Mouse (Mus musculus) testis, adult 2 months (tissue): Measurements from ENCODE around the gene Tmem211.

Experiments
- CTCF ChIP-seq: fragments of 200-500 bp; IDR thresholded peaks from 2 replicates; pipeline ENCODE4 v1.5.1; 2012; ENCODE audit warnings: low read depth, mild to moderate bottlenecking, inconsistent platforms, low read length, moderate library complexity; ENCODE audit not compliant: control insufficient read depth, insufficient read depth, insufficient replicate concordance
- POLR2A ChIP-seq: fragments of 200-500 bp; IDR thresholded peaks from 2 replicates; pipeline ENCODE4 v1.6.1; 2012; ENCODE audit warnings: low read depth, mild to moderate bottlenecking, inconsistent platforms, low read length, moderate library complexity; ENCODE audit not compliant: control insufficient read depth

- TF ChIP-seq CTCF (no peak), POLR2A (no peak)
Measured at GRCm38 (mm10) chr5:113206670-113207352, 19.9 kb upstream of the Tmem211 start.
